Mouse (Mus musculus) kidney, postnatal 0 days (tissue): ENCODE data around the gene Dhps. TPM values are rescaled to one million over a fixed set of nuclear protein-coding genes. Genes with fewer than 3 reads are reported as not detected.
"Not testable (repeated sequence)": the region's sequence is repeated elsewhere in the genome, so short reads cannot be mapped to it uniquely, and the experiment has no call there.

ENCODE experiments used
- ATAC-seq: fragments of 200-750 bp; cut with Nextera tagmentation; replicated peaks from 2 replicates; pipeline ENCODE4 v1.8.0; 2017; ENCODE audit warnings: low read depth, moderate number of reproducible peaks, moderate TSS enrichment, moderate library complexity; ENCODE audit not compliant: low FRiP score
- DNase-seq: peaks from one replicate; pipeline ENCODE4 v3.0.0-alpha.2; 2016; ENCODE audit warnings: low spot score
- H3K27ac ChIP-seq: fragments of 300-500 bp; sonication (generic); 2 replicates; pipeline ENCODE4 v1.5.1; 2014; ENCODE audit warnings: mild to moderate bottlenecking
- H3K27me3 ChIP-seq: fragments of 300-500 bp; sonication (generic); 2 replicates; pipeline ENCODE4 v1.6.1; 2014; ENCODE audit warnings: low read length, mixed read lengths; ENCODE audit not compliant: insufficient read depth
- H3K36me3 ChIP-seq: fragments of 300-500 bp; sonication (generic); 2 replicates; pipeline ENCODE4 v1.6.1; 2014; ENCODE audit warnings: low read length, mixed read lengths; ENCODE audit not compliant: insufficient read depth
- H3K4me1 ChIP-seq: fragments of 300-500 bp; sonication (generic); replicated peaks from 2 replicates; pipeline ENCODE4 v1.6.1; 2014; ENCODE audit warnings: antibody characterized with exemption, low read length, mixed read lengths; ENCODE audit not compliant: insufficient read depth
- H3K4me2 ChIP-seq: fragments of 300-500 bp; sonication (generic); 2 replicates; pipeline ENCODE4 v1.6.1; 2014; ENCODE audit warnings: mild to moderate bottlenecking, low read length, moderate library complexity, mixed read lengths
- H3K4me3 ChIP-seq: fragments of 300-500 bp; sonication (generic); replicated peaks from 2 replicates; pipeline ENCODE4 v1.5.1; 2014; ENCODE audit warnings: low read depth, low read length
- H3K9ac ChIP-seq: fragments of 300-500 bp; sonication (generic); 2 replicates; pipeline ENCODE4 v1.6.1; 2014; ENCODE audit warnings: low read depth, low read length
- H3K9me3 ChIP-seq: fragments of 300-500 bp; sonication (generic); replicated peaks from 2 replicates; pipeline ENCODE4 v1.6.1; 2016; ENCODE audit warnings: low read length, inconsistent platforms, mixed read lengths
- CTCF ChIP-seq: IDR thresholded peaks from 2 replicates; pipeline ENCODE4 v1.5.1; 2016; ENCODE audit warnings: antibody characterized with exemption, low read depth, mild to moderate bottlenecking, moderate library complexity
- WGBS: fragments of 180-500 bp; shearing (Covaris S2); extraction: QIAGEN DNeasy Blood & Tissue Kit; methylation state at CpG from one replicate; pipeline ENCODE4 v1.1.7; 2014; 5-methylcytosine and 5-hydroxymethylcytosine counted together
- microRNA-seq: library from miRNA; unstranded; fragments of <30 nt; microRNA quantifications from one replicate; pipeline ENCODE4, GENCODE M21; 2016
- polyA plus RNA-seq: library from polyadenylated mRNA; unstranded; fragments of >200 nt; fragmentation: Nextera tagmentation; extraction: Ambion mirVana; gene quantifications from 2 replicates; pipeline ENCODE4 v1.2.1, GENCODE M21; 2015

Gene Dhps
- polyA plus RNA-seq, 1 experiment from 2014 or later, result 55.7 TPM

GRCm38 (mm10) chr8:85119052-85119981 is 47.8 kb downstream of the Dhps start:
- peak; percentile 59; the same call in 1 of the 2 replicates for TF ChIP-seq CTCF
- no peaks in the 10 kb centered on the region for H3K27me3 ChIP-seq
- H3K36me3 ChIP-seq, result no peaks in the 10 kb centered on the region
- peak overlapping the region; percentile 73 for H3K9ac ChIP-seq
- H3K4me2 ChIP-seq, result peak overlapping the region; percentile 82
- no peaks in the 10 kb centered on the region for H3K4me1 ChIP-seq
- ATAC-seq (peak; percentile 92), DNase-seq (peak; percentile 92)
- WGBS, result 6% methylated on average over 37 of the region's 37 CpGs
- H3K27ac ChIP-seq, result peak overlapping the region; percentile 77
- H3K9me3 ChIP-seq, result no peaks in the 10 kb centered on the region
- H3K4me3 ChIP-seq, result peak overlapping the region; percentile 65

GRCm38 (mm10) chr8:85120251-85120650 is 48.7 kb downstream of the Dhps start:
- not testable (repeated sequence) for ATAC-seq, H3K4me1 ChIP-seq, H3K9ac ChIP-seq, H3K4me3 ChIP-seq, H3K9me3 ChIP-seq, DNase-seq, H3K27ac ChIP-seq, H3K4me2 ChIP-seq, H3K27me3 ChIP-seq, H3K36me3 ChIP-seq
- whole genome bisulfite sequencing, result 78% methylated on average over 5 of the region's 5 CpGs

GRCm38 (mm10) chr8:85122995-85123394 is 51.4 kb downstream of the Dhps start, which contains the start of gene Zfp791:
Zfp791 (minus strand) TSS chr8:85123095.
- WGBS, result 74% methylated on average over 3 of the region's 3 CpGs
- Histone ChIP-seq H3K36me3 (no peaks in the 10 kb centered on the region), H3K4me2 (no peak within 1 kb of the TSS), H3K9ac (no peak within 1 kb of the TSS), H3K4me1 (no peaks in the 10 kb centered on the region), H3K9me3 (no peaks in the 10 kb centered on the region), H3K27me3 (no peaks in the 10 kb centered on the region), H3K27ac (no peak within 1 kb of the TSS), H3K4me3 (no peak within 1 kb of the TSS)
- no peak for TF ChIP-seq CTCF
- ATAC-seq (no peak), DNase-seq (no peak)

GRCm38 (mm10) chr8:85123691-85124090 is 52.1 kb downstream of the Dhps start:
- no peaks in the 10 kb centered on the region for H3K9me3 ChIP-seq
- no peaks in the 10 kb centered on the region for H3K36me3 ChIP-seq
- H3K27ac ChIP-seq, result no peak overlapping the region
- H3K4me3 ChIP-seq, result no peak overlapping the region
- WGBS, result 92% methylated on average over 8 of the region's 8 CpGs
- H3K9ac ChIP-seq, result no peak overlapping the region
- no peak for TF ChIP-seq CTCF
- no peak overlapping the region for H3K4me2 ChIP-seq
- H3K27me3 ChIP-seq, result no peaks in the 10 kb centered on the region
- no peaks in the 10 kb centered on the region for H3K4me1 ChIP-seq
- ATAC-seq (no peak), DNase-seq (no peak)

Small RNA genes within 50 kb of the gene (microRNA-seq; reads per million reads assigned to microRNA genes)
- gene Gm23388 (not detected), gene Mir7070 (not detected)

Other genes starting within 250 kb of the Dhps start
- gene Dand5, start 248.9 kb upstream of the Dhps start, polyA plus RNA-seq, result 7.0 and 7.4 TPM in 2 replicates
- 51.0 and 54.3 TPM in 2 replicates for gene Gadd45gip1, start 240.2 kb upstream of the Dhps start, polyA plus RNA-seq
- 97.1 and 98.9 TPM in 2 replicates for gene Rad23a, start 231.1 kb upstream of the Dhps start, polyA plus RNA-seq
- 644 and 753 TPM in 2 replicates for gene Calr, start 224.8 kb upstream of the Dhps start, polyA plus RNA-seq
- 68.2 and 74.7 TPM in 2 replicates for gene Farsa, start 214.8 kb upstream of the Dhps start, polyA plus RNA-seq
- gene Syce2, start 199.6 kb upstream of the Dhps start, polyA plus RNA-seq, result 43.0 and 45.7 TPM in 2 replicates
- 59.2 and 67.6 TPM in 2 replicates for gene Gcdh, start 177.8 kb upstream of the Dhps start, polyA plus RNA-seq
- 1.1 and 1.8 TPM in 2 replicates for gene Klf1, start 169.8 kb upstream of the Dhps start, polyA plus RNA-seq
- gene Dnase2a, start 163.2 kb upstream of the Dhps start, polyA plus RNA-seq, result 12.3 and 13.2 TPM in 2 replicates
- gene Mast1, start 134.4 kb upstream of the Dhps start, polyA plus RNA-seq, result 0.04 and 0.08 TPM in 2 replicates
- gene Rtbdn, start 124.8 kb upstream of the Dhps start, polyA plus RNA-seq, result 0.09 TPM in 1 of 2 replicates, not detected in the other
- not detected in 2 replicates for gene Gm49661, start 102.3 kb upstream of the Dhps start, polyA plus RNA-seq
- gene Prdx2, start 102.2 kb upstream of the Dhps start, polyA plus RNA-seq, result 729 and 747 TPM in 2 replicates
- gene Rnaseh2a, start 102.0 kb upstream of the Dhps start, polyA plus RNA-seq, result 101 and 103 TPM in 2 replicates
- gene Junb, start 93.0 kb upstream of the Dhps start, polyA plus RNA-seq, result 22.7 and 27.7 TPM in 2 replicates
- gene Hook2, start 81.2 kb upstream of the Dhps start, polyA plus RNA-seq, result 30.2 and 32.0 TPM in 2 replicates
- not detected in 2 replicates for gene Best2, start 57.2 kb upstream of the Dhps start, polyA plus RNA-seq
- gene Asna1, start 46.5 kb upstream of the Dhps start, polyA plus RNA-seq, result 116 and 125 TPM in 2 replicates
- gene Trir, start 44.9 kb upstream of the Dhps start, polyA plus RNA-seq, result 120 and 131 TPM in 2 replicates
- gene Tnpo2, start 34.8 kb upstream of the Dhps start, polyA plus RNA-seq, result 19.0 and 19.4 TPM in 2 replicates
- gene Fbxw9, start 11.7 kb upstream of the Dhps start, polyA plus RNA-seq, result 35.2 and 38.5 TPM in 2 replicates
- not detected in 2 replicates for gene Gm5741, start 3.8 kb upstream of the Dhps start, polyA plus RNA-seq
- gene Wdr83os, start 9.0 kb downstream of the Dhps start, polyA plus RNA-seq, result 152 and 156 TPM in 2 replicates
- gene Wdr83, start 9.5 kb downstream of the Dhps start, polyA plus RNA-seq, result 33.8 and 36.7 TPM in 2 replicates
- 40.1 and 42.3 TPM in 2 replicates for gene Man2b1, start 11.5 kb downstream of the Dhps start, polyA plus RNA-seq
- gene Zfp791, start 51.3 kb downstream of the Dhps start, polyA plus RNA-seq, result 1.4 and 2.0 TPM in 2 replicates
- gene Cks1brt, start 80.2 kb downstream of the Dhps start, polyA plus RNA-seq, result not detected in 2 replicates
- gene Olfr371, start 154.2 kb downstream of the Dhps start, polyA plus RNA-seq, result not detected in 2 replicates
- 66.0 and 67.7 TPM in 2 replicates for gene Orc6, start 227.9 kb downstream of the Dhps start, polyA plus RNA-seq
- gene Vps35, start 228.0 kb downstream of the Dhps start, polyA plus RNA-seq, result 128 and 137 TPM in 2 replicates